Mouse (Mus musculus): ENCODE data around the gene Nr2f1. TPM values are rescaled to one million over a fixed set of nuclear protein-coding genes. Genes with fewer than 3 reads are reported as not detected.

Gene Nr2f1
- polyA plus RNA-seq, 1 experiment from 2014 or later = 8.3 TPM

DNA sequence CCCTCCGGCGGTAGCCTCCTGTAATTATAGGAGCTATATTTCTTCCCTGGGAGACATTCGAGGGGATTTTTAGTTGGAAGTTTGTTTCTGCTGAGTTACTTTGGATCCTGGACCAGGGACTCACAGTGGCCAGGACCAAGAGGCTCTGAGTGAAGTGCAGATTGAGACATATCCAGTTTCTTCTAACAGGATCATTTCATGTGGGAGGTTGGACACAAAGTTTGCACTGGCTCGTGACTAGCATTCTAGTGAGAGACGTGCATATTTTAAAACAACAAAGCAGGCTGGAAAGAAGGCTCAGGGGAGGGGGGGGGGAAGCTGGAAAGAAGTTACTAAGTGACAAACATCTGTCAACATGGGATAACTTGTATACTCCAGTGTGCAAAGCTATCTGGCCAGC, 16.6 kb downstream of the Nr2f1 start:
- H3K9ac ChIP-seq (ENCODE audit: low read length) = no peak overlapping the region
- peaks cover 2 to 13% of the 10 kb centered on the region in 2 experiments; a peak in 3 of 4 replicates for H3K4me1 ChIP-seq (ENCODE audit: control insufficient read depth in 2 of 2, insufficient read depth in 2 of 2, low read length in 2 of 2)
- 11% methylated on average over 5 of the region's 5 CpGs for WGBS
- no peaks in the 10 kb centered on the region for H3K36me3 ChIP-seq (ENCODE audit: control insufficient read depth, insufficient read depth, low read length)
- H3K9me3 ChIP-seq (ENCODE audit: control insufficient read depth, low read length) = no peaks in the 10 kb centered on the region
- no peak overlapping the region for H3K4me2 ChIP-seq (ENCODE audit: low read length)
- no peak overlapping the region for H3K4me3 ChIP-seq (ENCODE audit: control insufficient read depth in 1 of 2, insufficient read depth in 1 of 2, low read depth in 1 of 2, low read length in 2 of 2)
- peaks cover 98% of the 10 kb centered on the region for H3K27me3 ChIP-seq (ENCODE audit: control insufficient read depth, insufficient read depth, low read length)
- H3K27ac ChIP-seq (replicated peaks in 1 of 2; ENCODE audit: control insufficient read depth in 1 of 2, insufficient read depth in 1 of 2, low read depth in 2 of 2, low read length in 2 of 2) = no peak overlapping the region
- no peak for ATAC-seq (ENCODE audit: insufficient number of reproducible peaks, insufficient read depth, low FRiP score, low read depth)

DNA sequence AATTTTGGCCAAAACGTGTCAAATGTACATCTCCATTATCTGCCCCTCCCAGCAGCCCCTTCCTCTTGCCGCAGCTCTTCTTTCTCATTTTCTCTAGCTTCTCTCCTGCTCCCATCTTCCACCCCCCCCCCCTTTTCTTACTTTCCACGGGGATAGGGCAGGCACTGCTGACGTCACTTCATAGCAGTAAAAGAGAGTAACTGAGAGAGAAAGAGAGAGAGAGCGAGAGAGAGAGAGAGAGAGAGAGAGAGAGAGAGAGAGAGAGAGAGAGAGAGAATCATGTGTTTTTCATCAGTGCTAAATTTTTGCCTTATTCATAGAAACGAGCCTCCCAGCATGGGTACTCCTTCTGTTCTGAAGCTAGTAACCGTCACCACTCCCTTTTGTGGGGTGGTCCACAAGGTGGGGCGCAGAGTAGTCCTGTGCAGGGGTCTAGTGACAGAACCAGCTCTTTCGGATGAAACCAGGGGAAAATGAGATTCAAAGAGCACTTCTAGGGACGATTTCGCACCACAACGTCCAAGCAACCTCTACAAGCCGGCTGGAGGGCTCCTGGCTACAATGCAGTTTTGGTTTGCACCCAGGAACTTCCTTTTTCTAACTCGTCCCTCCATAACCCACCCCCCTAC, 17.5 kb downstream of the Nr2f1 start:
- no peak for ATAC-seq (ENCODE audit: insufficient number of reproducible peaks, insufficient read depth, low FRiP score, low read depth)
- H3K27me3 ChIP-seq (ENCODE audit: control insufficient read depth, insufficient read depth, low read length) = peaks cover 96% of the 10 kb centered on the region
- peak overlapping the region; percentile 52; the same call in 1 of the 2 replicates for H3K4me2 ChIP-seq (ENCODE audit: low read length)
- WGBS = 4% methylated on average over 14 of the region's 14 CpGs
- no peaks in the 10 kb centered on the region for H3K36me3 ChIP-seq (ENCODE audit: control insufficient read depth, insufficient read depth, low read length)
- no peak overlapping the region for H3K9ac ChIP-seq (ENCODE audit: low read length)
- no peak overlapping the region for H3K27ac ChIP-seq (replicated peaks in 1 of 2; ENCODE audit: control insufficient read depth in 1 of 2, insufficient read depth in 1 of 2, low read depth in 2 of 2, low read length in 2 of 2)
- no peaks in the 10 kb centered on the region for H3K9me3 ChIP-seq (ENCODE audit: control insufficient read depth, low read length)
- no peak overlapping the region for H3K4me3 ChIP-seq (ENCODE audit: control insufficient read depth in 1 of 2, insufficient read depth in 1 of 2, low read depth in 1 of 2, low read length in 2 of 2)
- H3K4me1 ChIP-seq (ENCODE audit: control insufficient read depth in 2 of 2, insufficient read depth in 2 of 2, low read length in 2 of 2) = peaks cover 2 to 13% of the 10 kb centered on the region in 2 experiments; a peak in 3 of 4 replicates

DNA sequence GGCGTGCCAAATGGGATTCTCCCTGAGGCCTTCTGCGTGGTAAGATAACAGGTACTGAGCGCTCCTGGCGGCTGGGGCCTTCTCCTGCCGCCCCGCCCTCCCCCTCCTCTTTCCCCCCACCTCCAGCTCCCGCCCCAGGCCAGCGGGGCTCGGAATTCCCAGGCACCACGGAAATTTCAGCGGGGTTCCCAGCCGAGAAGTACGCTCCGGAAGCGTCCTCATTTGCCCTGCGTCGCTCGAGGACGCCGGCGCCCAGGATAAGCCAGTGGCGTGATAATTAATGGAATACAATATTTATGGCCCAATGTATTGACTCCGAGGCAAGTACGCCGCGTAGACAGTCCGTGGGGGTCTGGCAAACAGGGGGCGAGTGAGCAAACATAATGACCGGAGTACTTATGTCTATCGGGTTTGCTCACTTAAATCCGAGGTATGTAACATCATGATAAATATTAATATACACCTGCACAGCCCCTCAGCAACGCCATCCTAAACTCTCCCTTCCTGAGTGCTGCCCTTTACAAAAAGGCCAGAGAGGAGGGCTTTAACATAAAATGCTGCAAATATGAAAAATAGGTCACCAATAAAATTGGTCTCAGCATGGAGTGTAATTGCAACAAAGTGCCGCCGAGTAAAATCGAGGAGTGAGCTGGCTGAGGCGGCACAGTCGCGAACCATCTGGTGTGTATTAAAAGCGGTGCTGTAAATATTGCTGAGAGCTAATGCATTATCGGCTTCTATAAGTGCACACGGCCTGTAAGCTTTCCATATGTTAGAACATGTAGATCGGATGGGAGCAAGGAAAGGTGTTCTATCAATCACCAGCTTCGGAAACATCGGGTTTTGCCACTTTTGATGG, 18.3 kb downstream of the Nr2f1 start:
- peak overlapping the region in 1 of 2 experiments; percentile 22; a peak in 1 of 4 replicates for H3K4me3 ChIP-seq (ENCODE audit: control insufficient read depth in 1 of 2, insufficient read depth in 1 of 2, low read depth in 1 of 2, low read length in 2 of 2)
- ATAC-seq (ENCODE audit: insufficient number of reproducible peaks, insufficient read depth, low FRiP score, low read depth) = no peak
- peak overlapping the region; percentile 52 for H3K4me2 ChIP-seq (ENCODE audit: low read length)
- no peak overlapping the region for H3K27ac ChIP-seq (replicated peaks in 1 of 2; ENCODE audit: control insufficient read depth in 1 of 2, insufficient read depth in 1 of 2, low read depth in 2 of 2, low read length in 2 of 2)
- WGBS = 1% methylated on average over 43 of the region's 44 CpGs
- peaks cover 96% of the 10 kb centered on the region for H3K27me3 ChIP-seq (ENCODE audit: control insufficient read depth, insufficient read depth, low read length)
- no peak overlapping the region for H3K9ac ChIP-seq (ENCODE audit: low read length)
- H3K4me1 ChIP-seq (ENCODE audit: control insufficient read depth in 2 of 2, insufficient read depth in 2 of 2, low read length in 2 of 2) = peaks cover 2 to 13% of the 10 kb centered on the region in 2 experiments; a peak in 3 of 4 replicates
- H3K9me3 ChIP-seq (ENCODE audit: control insufficient read depth, low read length) = no peaks in the 10 kb centered on the region
- H3K36me3 ChIP-seq (ENCODE audit: control insufficient read depth, insufficient read depth, low read length) = no peaks in the 10 kb centered on the region

DNA sequence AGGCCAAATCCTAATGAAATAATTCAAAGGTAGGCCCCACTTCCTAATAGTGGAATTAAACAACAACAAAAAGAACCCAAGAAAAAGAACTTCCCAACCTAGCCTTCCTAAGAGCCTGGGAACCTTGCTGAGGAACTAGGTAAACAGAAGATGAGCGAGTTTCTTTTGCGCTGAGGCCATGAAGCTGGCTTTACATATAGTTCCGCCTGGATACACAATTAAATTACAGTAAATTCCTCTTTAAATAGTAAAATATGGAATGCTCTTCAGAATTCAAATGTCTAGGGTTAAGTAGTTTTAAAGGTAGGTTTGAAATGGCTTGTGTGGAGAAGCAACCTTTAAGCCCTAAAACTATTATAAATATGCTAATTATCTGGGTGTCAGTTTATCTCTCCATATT, 19.3 kb downstream of the Nr2f1 start:
- no peak overlapping the region for H3K9ac ChIP-seq (ENCODE audit: low read length)
- H3K36me3 ChIP-seq (ENCODE audit: control insufficient read depth, insufficient read depth, low read length) = no peaks in the 10 kb centered on the region
- no peaks in the 10 kb centered on the region for H3K9me3 ChIP-seq (ENCODE audit: control insufficient read depth, low read length)
- WGBS = 29% methylated on average over 3 of the region's 3 CpGs
- no peak overlapping the region for H3K4me3 ChIP-seq (ENCODE audit: control insufficient read depth in 1 of 2, insufficient read depth in 1 of 2, low read depth in 1 of 2, low read length in 2 of 2)
- no peak overlapping the region for H3K27ac ChIP-seq (replicated peaks in 1 of 2; ENCODE audit: control insufficient read depth in 1 of 2, insufficient read depth in 1 of 2, low read depth in 2 of 2, low read length in 2 of 2)
- no peak overlapping the region for H3K4me2 ChIP-seq (ENCODE audit: low read length)
- peaks cover 2 to 13% of the 10 kb centered on the region in 2 experiments; a peak in 3 of 4 replicates for H3K4me1 ChIP-seq (ENCODE audit: control insufficient read depth in 2 of 2, insufficient read depth in 2 of 2, low read length in 2 of 2)
- no peak for ATAC-seq (ENCODE audit: insufficient number of reproducible peaks, insufficient read depth, low FRiP score, low read depth)
- H3K27me3 ChIP-seq (ENCODE audit: control insufficient read depth, insufficient read depth, low read length) = peaks cover 97% of the 10 kb centered on the region

DNA sequence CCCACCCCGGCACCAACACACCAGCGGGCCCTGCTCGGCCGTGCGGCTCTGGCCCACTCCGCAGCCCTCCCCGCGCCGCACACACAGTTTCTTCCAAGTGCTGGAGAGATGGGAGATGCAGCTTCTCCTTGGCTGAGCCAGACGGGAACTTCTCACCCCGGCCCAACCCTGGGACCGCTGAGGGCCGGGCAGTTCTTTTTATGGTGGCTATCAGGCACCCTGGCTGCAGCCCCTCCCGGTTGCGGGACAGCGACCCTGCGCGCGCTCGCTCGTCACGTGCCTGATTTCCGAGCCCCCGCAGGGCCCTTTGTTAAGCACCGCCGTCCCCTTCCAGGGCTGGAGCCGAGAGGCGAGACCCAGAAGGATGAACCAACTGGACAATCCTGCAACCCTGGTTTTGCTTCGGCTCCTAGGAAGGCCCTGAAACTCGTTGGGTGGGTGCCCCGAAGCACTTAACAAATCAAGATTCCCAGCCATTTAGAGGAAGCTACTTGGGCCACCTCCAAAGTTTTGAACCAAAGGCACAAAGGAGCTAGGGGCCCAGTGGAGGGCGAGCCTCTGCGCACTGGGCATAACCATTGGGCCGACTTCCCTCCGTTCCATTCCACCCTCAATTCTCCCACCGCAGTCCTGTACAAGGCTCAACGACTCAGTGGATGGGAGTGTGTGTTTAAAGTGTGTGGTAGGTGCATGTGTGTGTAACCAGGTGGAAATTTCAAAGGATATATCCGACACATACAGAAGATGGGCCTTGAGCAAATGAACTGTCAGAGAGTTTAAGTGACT, 20.1 kb downstream of the Nr2f1 start:
- Histone ChIP-seq H3K27me3 (ENCODE audit: control insufficient read depth, insufficient read depth, low read length) (peaks cover 96% of the 10 kb centered on the region), H3K4me2 (ENCODE audit: low read length) (peak overlapping the region; percentile 60), H3K4me3 (ENCODE audit: control insufficient read depth in 1 of 2, insufficient read depth in 1 of 2, low read depth in 1 of 2, low read length in 2 of 2) (peak overlapping the region; percentile 11 to 34), H3K4me1 (ENCODE audit: control insufficient read depth in 2 of 2, insufficient read depth in 2 of 2, low read length in 2 of 2) (peaks cover 2 to 13% of the 10 kb centered on the region in 2 experiments; a peak in 3 of 4 replicates), H3K9ac (ENCODE audit: low read length) (peak overlapping the region; percentile 55; the same call in 1 of the 2 replicates), H3K9me3 (ENCODE audit: control insufficient read depth, low read length) (no peaks in the 10 kb centered on the region), H3K27ac (replicated peaks in 1 of 2; ENCODE audit: control insufficient read depth in 1 of 2, insufficient read depth in 1 of 2, low read depth in 2 of 2, low read length in 2 of 2) (no peak overlapping the region), H3K36me3 (ENCODE audit: control insufficient read depth, insufficient read depth, low read length) (no peaks in the 10 kb centered on the region)
- 4% methylated on average over 38 of the region's 38 CpGs for WGBS
- ATAC-seq (ENCODE audit: insufficient number of reproducible peaks, insufficient read depth, low FRiP score, low read depth) = no peak

DNA sequence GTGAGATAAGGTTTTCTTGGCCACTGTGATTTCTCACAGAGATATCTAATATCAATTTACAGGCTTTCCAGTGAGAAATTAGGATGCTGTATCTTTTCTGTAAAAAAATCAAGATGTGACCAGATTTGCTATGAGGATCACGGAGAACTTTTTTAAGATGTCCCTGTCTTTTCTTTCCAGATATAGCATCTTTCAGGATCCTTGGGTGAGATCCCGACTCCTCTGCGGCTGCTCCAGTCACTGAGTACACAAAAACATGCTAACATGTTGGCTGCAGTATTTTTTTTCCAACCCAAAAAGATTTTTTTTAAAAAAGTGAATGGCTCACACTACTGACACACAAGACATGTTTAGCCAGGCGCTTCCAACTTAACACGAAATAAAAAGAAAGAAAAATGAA, 20.8 kb downstream of the Nr2f1 start:
- 9% methylated on average over 5 of the region's 5 CpGs for WGBS
- Histone ChIP-seq H3K27me3 (ENCODE audit: control insufficient read depth, insufficient read depth, low read length) (peaks cover 96% of the 10 kb centered on the region), H3K4me1 (ENCODE audit: control insufficient read depth in 2 of 2, insufficient read depth in 2 of 2, low read length in 2 of 2) (peaks cover 2 to 13% of the 10 kb centered on the region in 2 experiments; a peak in 3 of 4 replicates), H3K4me3 (ENCODE audit: control insufficient read depth in 1 of 2, insufficient read depth in 1 of 2, low read depth in 1 of 2, low read length in 2 of 2) (peak overlapping the region in 1 of 2 experiments; percentile 34; a peak in 1 of 4 replicates), H3K9ac (ENCODE audit: low read length) (no peak overlapping the region), H3K27ac (replicated peaks in 1 of 2; ENCODE audit: control insufficient read depth in 1 of 2, insufficient read depth in 1 of 2, low read depth in 2 of 2, low read length in 2 of 2) (no peak overlapping the region), H3K9me3 (ENCODE audit: control insufficient read depth, low read length) (no peaks in the 10 kb centered on the region), H3K36me3 (ENCODE audit: control insufficient read depth, insufficient read depth, low read length) (no peaks in the 10 kb centered on the region), H3K4me2 (ENCODE audit: low read length) (peak overlapping the region; percentile 60; the same call in 1 of the 2 replicates)
- ATAC-seq (ENCODE audit: insufficient number of reproducible peaks, insufficient read depth, low FRiP score, low read depth) = no peak

DNA sequence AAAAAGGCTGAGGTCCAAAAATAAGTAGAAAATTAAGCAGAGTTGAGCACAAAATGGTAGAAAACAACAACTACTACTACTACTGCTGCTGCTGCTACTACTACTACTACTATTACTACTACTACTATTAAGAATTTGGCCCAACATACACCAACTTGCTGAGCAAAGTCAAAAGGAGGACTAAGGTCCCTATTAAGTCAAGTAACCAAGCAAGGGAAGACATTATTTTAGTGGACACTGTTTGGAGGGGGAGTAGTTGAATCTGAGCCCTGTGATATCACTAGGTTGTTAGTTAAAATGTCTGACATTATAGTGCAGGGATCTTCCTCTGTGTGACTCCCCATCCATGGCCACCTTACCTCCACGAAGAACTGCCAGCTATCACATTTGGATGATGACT, 21.5 kb downstream of the Nr2f1 start:
- H3K36me3 ChIP-seq (ENCODE audit: control insufficient read depth, insufficient read depth, low read length) = no peaks in the 10 kb centered on the region
- H3K27me3 ChIP-seq (ENCODE audit: control insufficient read depth, insufficient read depth, low read length) = peaks cover 96% of the 10 kb centered on the region
- ATAC-seq (ENCODE audit: insufficient number of reproducible peaks, insufficient read depth, low FRiP score, low read depth) = no peak
- no peak overlapping the region for H3K27ac ChIP-seq (replicated peaks in 1 of 2; ENCODE audit: control insufficient read depth in 1 of 2, insufficient read depth in 1 of 2, low read depth in 2 of 2, low read length in 2 of 2)
- no peak overlapping the region for H3K4me3 ChIP-seq (ENCODE audit: control insufficient read depth in 1 of 2, insufficient read depth in 1 of 2, low read depth in 1 of 2, low read length in 2 of 2)
- H3K4me2 ChIP-seq (ENCODE audit: low read length) = no peak overlapping the region
- H3K9me3 ChIP-seq (ENCODE audit: control insufficient read depth, low read length) = no peaks in the 10 kb centered on the region
- 0% methylated on average over 1 of the region's 1 CpGs for WGBS
- H3K4me1 ChIP-seq (ENCODE audit: control insufficient read depth in 2 of 2, insufficient read depth in 2 of 2, low read length in 2 of 2) = peaks cover 2 to 13% of the 10 kb centered on the region in 2 experiments; a peak in 3 of 4 replicates
- H3K9ac ChIP-seq (ENCODE audit: low read length) = no peak overlapping the region

Measured in heart, embryonic 14.5 days (tissue).